Mouse (Mus musculus) heart, adult 18-20 months (tissue): ENCODE measurements around the gene Plekhg4. TPM values are rescaled to one million over a fixed set of nuclear protein-coding genes. Genes with fewer than 3 reads are reported as not detected.

ENCODE experiments used
- DNase-seq, 2 experiments: peaks; one replicate each; pipeline ENCODE4 v3.0.0; 2021 to 2022; ENCODE audit warnings: mixed read lengths in 1 of 2
- long read RNA-seq, 2 experiments: library from polyadenylated mRNA; stranded (forward); transcript quantifications; one replicate each; pipeline ENCODE4 v2.0.0; 2021
- total RNA-seq, 2 experiments: library from RNA; stranded (reverse); gene quantifications; 2 replicates each; pipeline ENCODE4 v1.2.3; 2021

The Plekhg4 gene
- not detected for total RNA-seq
- long read RNA-seq, experiment 1: 0 reads
- long read RNA-seq, experiment 2: 0 reads

GRCm38 (mm10) chr8:105373032-105373431 is at the start of gene Plekhg4:
Gene Plekhg4, plus strand, starts transcription at chr8:105373274.
- no peak for DNase-seq

- no peak for DNase-seq
Measured at GRCm38 (mm10) chr8:105325641-105326093, 47.4 kb upstream of the Plekhg4 start.

GRCm38 (mm10) chr8:105326141-105326672 is 46.9 kb upstream of the Plekhg4 start, which contains the start of the genes Lrrc29 and Tmem208:
Gene Lrrc29, minus strand, starts transcription at chr8:105326278.
Gene Tmem208, plus strand, starts transcription at chr8:105326354.
- peak; percentile 97 to 98 for DNase-seq

- no peak for DNase-seq
Measured at GRCm38 (mm10) chr8:105326968-105327367, 46.1 kb upstream of the Plekhg4 start.

- DNase-seq: no peak
Measured at GRCm38 (mm10) chr8:105330325-105330724, 42.7 kb upstream of the Plekhg4 start.

GRCm38 (mm10) chr8:105331469-105331868 is 41.6 kb upstream of the Plekhg4 start:
- DNase-seq: no peak

- no peak for DNase-seq
Measured at GRCm38 (mm10) chr8:105331931-105332330, 41.1 kb upstream of the Plekhg4 start.

- no peak for DNase-seq
Measured at GRCm38 (mm10) chr8:105332523-105332922, 40.6 kb upstream of the Plekhg4 start.

- DNase-seq: no peak
Measured at GRCm38 (mm10) chr8:105336373-105337130, 36.5 kb upstream of the Plekhg4 start.

- no peak for DNase-seq
Measured at GRCm38 (mm10) chr8:105338992-105339391, 34.1 kb upstream of the Plekhg4 start.

GRCm38 (mm10) chr8:105339886-105340635 is 33.0 kb upstream of the Plekhg4 start:
- peak; percentile 44 to 58 for DNase-seq

- DNase-seq: no peak
Measured at GRCm38 (mm10) chr8:105341399-105341798, 31.7 kb upstream of the Plekhg4 start.

- DNase-seq: no peak
Measured at GRCm38 (mm10) chr8:105342768-105343167, 30.3 kb upstream of the Plekhg4 start.

- no peak for DNase-seq
Measured at GRCm38 (mm10) chr8:105343791-105344574, 29.1 kb upstream of the Plekhg4 start.

GRCm38 (mm10) chr8:105345061-105345975 is 27.8 kb upstream of the Plekhg4 start:
- DNase-seq: peak; percentile 46 to 73

GRCm38 (mm10) chr8:105346611-105347427 is 26.3 kb upstream of the Plekhg4 start:
- peak; percentile 84 for DNase-seq

- DNase-seq: peak; percentile 95 to 98
Measured at GRCm38 (mm10) chr8:105347428-105348221, 25.4 kb upstream of the Plekhg4 start, which contains the start of gene Fhod1. Gene Fhod1, minus strand, starts transcription at chr8:105347953.

- DNase-seq: peak; percentile 38 to 59
Measured at GRCm38 (mm10) chr8:105348450-105349095, 24.5 kb upstream of the Plekhg4 start, which contains the start of gene Slc9a5. Gene Slc9a5, plus strand, starts transcription at chr8:105348843.
